Mouse (Mus musculus) CD4-positive, CD25-positive, alpha-beta regulatory T cell (primary cell): ENCODE results near the gene Olfr1058. TPM values are rescaled to one million over a fixed set of nuclear protein-coding genes. Genes with fewer than 3 reads are reported as not detected.

Experiments used
- polyA plus RNA-seq: library from polyadenylated mRNA; unstranded; fragments of 100-300 nt; shearing (Covaris generic); gene quantifications from one replicate; pipeline ENCODE4 v1.2.1, GENCODE M21; 2017

Gene Olfr1058
- not detected for polyA plus RNA-seq

DNA sequence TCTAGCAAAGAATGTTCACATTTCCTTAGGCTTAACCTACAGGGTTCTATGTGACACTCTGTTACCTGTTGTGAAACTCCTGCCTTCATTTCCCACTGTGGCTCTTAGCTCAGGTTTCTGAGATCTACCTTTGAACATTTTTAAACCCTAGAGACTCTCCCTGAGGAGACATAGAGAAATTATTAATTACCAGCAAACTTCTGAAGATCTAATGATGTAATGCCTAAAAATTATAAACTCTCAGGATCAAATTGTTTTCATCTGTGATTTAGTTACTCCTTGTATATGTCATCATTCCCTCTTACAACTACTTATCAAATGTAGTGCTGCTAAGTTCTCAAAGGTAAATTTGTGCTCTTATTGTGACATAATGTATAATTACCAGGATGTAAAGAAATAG lies at the start of gene Olfr1058:
Gene Olfr1058, minus strand, starts transcription at position 101 of the 400 bp plus-strand sequence.

DNA sequence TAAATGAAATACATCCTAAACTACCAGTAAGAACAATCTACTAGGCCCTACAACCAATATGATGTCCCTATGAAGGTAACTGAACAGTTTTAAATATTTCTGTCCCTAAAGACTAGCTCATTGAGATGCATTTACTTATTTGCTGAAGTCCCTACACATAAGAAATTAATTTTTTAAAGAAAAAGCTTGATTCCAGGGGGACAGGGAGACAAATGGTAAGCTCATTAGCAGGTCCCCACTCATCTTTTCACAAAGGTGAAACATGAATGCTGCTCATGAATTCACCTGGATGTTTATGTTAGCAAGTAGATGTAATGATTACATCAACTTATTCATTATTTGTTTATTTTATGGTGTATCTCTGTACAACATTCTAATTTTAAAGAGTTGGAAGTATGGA lies 38.3 kb upstream of the Olfr1058 start, which contains the start of gene Olfr1062:
Gene Olfr1062, minus strand, starts transcription at position 101 of the 400 bp plus-strand sequence.

DNA sequence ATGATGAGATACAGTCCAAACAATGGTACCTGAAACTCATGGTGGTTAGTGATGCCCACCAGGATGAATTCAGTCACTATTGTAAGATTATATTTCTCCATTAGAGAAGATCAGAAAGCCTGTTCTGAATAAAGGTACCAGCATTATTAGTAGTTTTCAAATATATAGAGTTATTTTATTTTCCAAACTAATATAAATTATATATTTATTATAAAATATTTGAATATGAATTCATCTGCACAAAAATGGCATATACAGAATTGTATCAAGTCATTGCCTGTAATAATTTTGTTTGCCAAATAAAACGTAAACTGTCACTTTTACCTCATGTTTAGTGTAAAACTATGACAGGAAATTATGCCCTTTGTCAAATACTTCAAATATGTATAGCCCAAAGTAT lies 25.6 kb upstream of the Olfr1058 start, which contains the start of gene Olfr1061:
Gene Olfr1061, minus strand, starts transcription at position 101 of the 400 bp plus-strand sequence.

GRCm38 (mm10) chr2:86378293-86378692 lies 10.1 kb downstream of the Olfr1058 start, which contains the start of gene Olfr1057:
Gene Olfr1057, minus strand, starts transcription at chr2:86378393.

DNA sequence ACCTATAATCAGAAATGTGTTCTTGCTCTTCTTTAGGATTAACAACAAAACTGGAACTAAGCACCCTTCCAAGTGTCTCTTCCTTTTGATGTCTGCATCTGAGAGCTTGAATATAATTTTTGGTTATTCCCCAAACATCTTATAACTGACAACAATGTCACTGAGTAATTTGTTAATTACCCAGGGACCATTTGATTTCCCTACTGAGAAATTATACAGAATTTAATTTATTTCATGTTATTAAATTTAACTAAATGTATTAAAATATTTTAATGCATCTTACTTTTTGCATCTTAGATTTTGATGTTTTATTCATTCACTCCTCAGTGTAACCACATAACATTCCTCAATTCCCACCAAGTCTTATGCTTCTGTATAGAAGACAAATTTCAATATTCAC lies 26.0 kb downstream of the Olfr1058 start, which contains the start of gene Olfr1056:
Gene Olfr1056, minus strand, starts transcription at position 101 of the 400 bp plus-strand sequence.

DNA sequence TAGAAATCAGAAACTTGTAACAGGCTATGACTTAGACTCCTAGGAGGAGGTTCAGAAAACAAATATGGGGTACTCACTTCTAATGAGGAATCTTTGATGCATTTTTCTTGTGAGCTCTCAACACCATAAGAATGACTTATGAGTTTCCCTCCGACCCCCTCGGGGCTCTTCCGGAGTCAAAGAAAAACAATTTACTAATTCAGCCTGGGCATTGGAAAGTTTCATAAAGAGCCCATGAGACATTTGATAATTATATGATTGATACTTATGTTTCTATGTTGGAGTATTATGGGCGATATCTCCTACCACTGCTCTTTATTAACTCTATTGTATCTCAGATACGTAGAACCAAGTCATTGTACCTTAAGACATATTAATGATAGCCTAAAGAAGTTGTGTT lies 38.2 kb downstream of the Olfr1058 start, which contains the start of gene Olfr1055:
Gene Olfr1055, minus strand, starts transcription at position 101 of the 400 bp plus-strand sequence.

DNA sequence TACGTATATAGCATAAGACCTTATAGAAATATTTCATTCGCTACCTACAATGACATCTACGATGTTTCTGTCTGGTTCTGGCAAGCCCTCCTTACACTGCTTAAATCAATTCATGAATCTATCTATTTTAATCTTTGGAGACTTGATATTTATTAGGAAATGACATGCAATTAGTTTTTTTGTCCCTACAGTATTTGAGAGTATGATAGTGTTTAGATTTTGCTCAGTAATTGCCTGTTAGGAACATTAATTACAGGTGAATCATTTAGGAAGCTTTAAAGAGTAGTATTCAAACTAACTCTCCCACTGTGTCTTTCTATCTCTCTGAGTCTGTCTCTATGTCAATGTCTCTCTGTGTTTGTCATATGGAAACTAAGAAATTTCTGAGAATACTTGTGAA lies 53.0 kb downstream of the Olfr1058 start, which contains the start of gene Olfr1054:
Gene Olfr1054, minus strand, starts transcription at position 101 of the 400 bp plus-strand sequence.

Other genes starting within 250 kb of the Olfr1058 start
- not detected for gene Olfr1040, start 241.8 kb downstream of the Olfr1058 start, polyA plus RNA-seq
- 0.05 TPM for gene Olfr1042, start 226.7 kb downstream of the Olfr1058 start, polyA plus RNA-seq
- gene Olfr1043, start 221.0 kb downstream of the Olfr1058 start, polyA plus RNA-seq, result 0.11 TPM
- gene Olfr1044, start 210.7 kb downstream of the Olfr1058 start, polyA plus RNA-seq, result not detected
- not detected for gene Olfr52, start 202.9 kb downstream of the Olfr1058 start, polyA plus RNA-seq
- gene Olfr1045, start 185.6 kb downstream of the Olfr1058 start, polyA plus RNA-seq, result not detected
- gene Olfr1046, start 169.2 kb downstream of the Olfr1058 start, polyA plus RNA-seq, result 0.06 TPM
- not detected for gene Olfr1047, start 157.2 kb downstream of the Olfr1058 start, polyA plus RNA-seq
- gene Olfr1048, start 148.3 kb downstream of the Olfr1058 start, polyA plus RNA-seq, result not detected
- gene Olfr1049, start 130.2 kb downstream of the Olfr1058 start, polyA plus RNA-seq, result 0.12 TPM
- not detected for gene Olfr1051, start 109.5 kb downstream of the Olfr1058 start, polyA plus RNA-seq
- not detected for gene Olfr1052, start 96.1 kb downstream of the Olfr1058 start, polyA plus RNA-seq
- gene Olfr1053, start 73.3 kb downstream of the Olfr1058 start, polyA plus RNA-seq, result not detected
- not detected for gene Olfr1054, start 53.1 kb downstream of the Olfr1058 start, polyA plus RNA-seq
- gene Olfr1055, start 38.3 kb downstream of the Olfr1058 start, polyA plus RNA-seq, result not detected
- gene Olfr1056, start 26.1 kb downstream of the Olfr1058 start, polyA plus RNA-seq, result not detected
- gene Olfr1057, start 10.2 kb downstream of the Olfr1058 start, polyA plus RNA-seq, result not detected
- not detected for gene Olfr1061, start 25.5 kb upstream of the Olfr1058 start, polyA plus RNA-seq
- not detected for gene Olfr1062, start 38.2 kb upstream of the Olfr1058 start, polyA plus RNA-seq
- gene Olfr1065, start 62.0 kb upstream of the Olfr1058 start, polyA plus RNA-seq, result not detected
- gene Olfr1066, start 67.7 kb upstream of the Olfr1058 start, polyA plus RNA-seq, result not detected
- 0.10 TPM for gene Olfr228, start 98.8 kb upstream of the Olfr1058 start, polyA plus RNA-seq
- gene Olfr1076, start 119.9 kb upstream of the Olfr1058 start, polyA plus RNA-seq, result not detected
- not detected for gene Olfr1079, start 153.9 kb upstream of the Olfr1058 start, polyA plus RNA-seq
- not detected for gene Olfr1080, start 169.7 kb upstream of the Olfr1058 start, polyA plus RNA-seq
- gene Olfr1082, start 210.4 kb upstream of the Olfr1058 start, polyA plus RNA-seq, result not detected